Mouse (Mus musculus): Measurements from ENCODE around the gene Ptbp3.

The Ptbp3 gene

GRCm38 (mm10) chr4:59505481-59505880 is 43.7 kb downstream of the Ptbp3 start:
- no peak for DNase-seq (ENCODE audit: low read depth, low spot score)

GRCm38 (mm10) chr4:59491097-59491496 is 58.1 kb downstream of the Ptbp3 start:
- no peak for DNase-seq (ENCODE audit: low read depth, low spot score)

- DNase-seq (ENCODE audit: low read depth, low spot score) = no peak
Observed at GRCm38 (mm10) chr4:59471306-59471705, 77.9 kb downstream of the Ptbp3 start.

- DNase-seq (ENCODE audit: low read depth, low spot score) = no peak
Observed at GRCm38 (mm10) chr4:59465449-59465848, 83.7 kb downstream of the Ptbp3 start.

GRCm38 (mm10) chr4:59464661-59465060 is 84.5 kb downstream of the Ptbp3 start:
- DNase-seq (ENCODE audit: low read depth, low spot score) = no peak

- no peak for DNase-seq (ENCODE audit: low read depth, low spot score)
Observed at GRCm38 (mm10) chr4:59462494-59462893, 86.7 kb downstream of the Ptbp3 start.

GRCm38 (mm10) chr4:59461116-59461727 is 87.9 kb downstream of the Ptbp3 start:
- DNase-seq (ENCODE audit: low read depth, low spot score) = no peak

GRCm38 (mm10) chr4:59459216-59459955 is 89.8 kb downstream of the Ptbp3 start:
- DNase-seq (ENCODE audit: low read depth, low spot score) = no peak

- no peak for DNase-seq (ENCODE audit: low read depth, low spot score)
Observed at GRCm38 (mm10) chr4:59457941-59458340, 91.2 kb downstream of the Ptbp3 start.

GRCm38 (mm10) chr4:59457091-59457490 is 92.1 kb downstream of the Ptbp3 start:
- DNase-seq (ENCODE audit: low read depth, low spot score) = no peak

GRCm38 (mm10) chr4:59455465-59455864 is 93.7 kb downstream of the Ptbp3 start:
- no peak for DNase-seq (ENCODE audit: low read depth, low spot score)

GRCm38 (mm10) chr4:59454046-59454445 is 95.1 kb downstream of the Ptbp3 start:
- DNase-seq (ENCODE audit: low read depth, low spot score) = no peak

GRCm38 (mm10) chr4:59452503-59452933 is 96.6 kb downstream of the Ptbp3 start:
- DNase-seq (ENCODE audit: low read depth, low spot score) = no peak

GRCm38 (mm10) chr4:59450906-59451305 is 98.3 kb downstream of the Ptbp3 start:
- DNase-seq (ENCODE audit: low read depth, low spot score) = no peak

- no peak for DNase-seq (ENCODE audit: low read depth, low spot score)
Observed at GRCm38 (mm10) chr4:59450234-59450854, 98.8 kb downstream of the Ptbp3 start.

- DNase-seq (ENCODE audit: low read depth, low spot score) = no peak
Observed at GRCm38 (mm10) chr4:59447296-59447695, 101.9 kb downstream of the Ptbp3 start.

GRCm38 (mm10) chr4:59445516-59445915 is 103.6 kb downstream of the Ptbp3 start:
- peak; percentile 13 for DNase-seq (ENCODE audit: low read depth, low spot score)

- DNase-seq (ENCODE audit: low read depth, low spot score) = no peak
Observed at GRCm38 (mm10) chr4:59444994-59445393, 104.2 kb downstream of the Ptbp3 start.

GRCm38 (mm10) chr4:59444085-59444484 is 105.1 kb downstream of the Ptbp3 start:
- no peak for DNase-seq (ENCODE audit: low read depth, low spot score)

- no peak for DNase-seq (ENCODE audit: low read depth, low spot score)
Observed at GRCm38 (mm10) chr4:59441265-59441664, 107.9 kb downstream of the Ptbp3 start.

- DNase-seq (ENCODE audit: low read depth, low spot score) = no peak
Observed at GRCm38 (mm10) chr4:59439960-59440359, 109.2 kb downstream of the Ptbp3 start.

- DNase-seq (ENCODE audit: low read depth, low spot score) = no peak
Observed at GRCm38 (mm10) chr4:59439041-59439440, 110.1 kb downstream of the Ptbp3 start.

Measured in CD4-positive helper T cell, adult 2 months (primary cell).